In the genomic region with DNA sequence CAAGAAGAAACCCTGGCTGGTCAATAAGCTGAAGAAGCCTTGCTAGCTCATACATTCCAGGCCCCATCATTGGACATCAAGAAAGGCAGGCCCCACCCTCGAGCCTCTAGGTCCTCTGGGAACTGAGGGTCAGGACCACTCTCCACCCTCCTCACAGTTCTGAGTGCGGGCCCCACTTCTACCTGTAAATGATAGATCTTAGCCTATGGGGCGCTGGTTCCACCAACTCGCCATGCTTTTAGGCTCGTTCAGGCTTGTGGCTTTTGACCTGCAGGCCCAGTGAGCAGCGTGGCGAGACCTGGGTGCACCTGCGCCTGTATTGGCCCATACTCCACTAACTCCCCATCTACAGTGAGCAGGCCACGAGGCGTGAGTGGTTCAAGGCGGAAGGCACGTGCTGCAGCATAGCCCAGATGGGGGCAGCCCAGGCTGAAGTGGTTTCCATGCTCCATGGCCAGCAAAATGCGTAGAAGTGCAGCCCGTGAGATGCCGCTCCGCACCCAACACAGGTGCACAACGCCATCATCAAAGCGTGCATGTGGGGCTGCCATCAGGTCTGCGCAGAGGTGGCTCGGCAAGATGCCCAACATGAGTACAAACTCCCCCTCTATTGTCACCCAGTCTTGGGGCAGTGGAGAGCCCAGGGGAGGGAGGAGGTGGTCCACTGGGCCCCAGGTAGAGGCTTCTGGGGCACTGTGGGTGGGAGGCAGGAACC, we compare ENCODE assay signal across 14 mouse cellular contexts. TPM values are rescaled to one million over a fixed set of nuclear protein-coding genes. Genes with fewer than 3 reads are reported as not detected.
DNase-seq lines count a peak whose midpoint lies in the region; ATAC-seq and TF ChIP-seq lines count a peak whose summit lies in the region.
"Had no signal": no experiment of that assay in that cellular context is flagged by ENCODE, and none has a peak within 500 bp of the region (broad histone marks: within the 10 kb centered on the region; RNA-seq: fewer than 3 reads in every experiment).

No protein-coding gene starts in this region.

- H3K36me3 ChIP-seq in heart, embryonic 10.5 days = peaks cover 42% of the 10 kb centered on the region
- H3K36me3 ChIP-seq in midbrain, embryonic 14.5 days (ENCODE audit: control insufficient read depth, insufficient read depth, low read length) = peaks cover 39% of the 10 kb centered on the region

- no peaks in the 10 kb centered on the region for H3K27me3 ChIP-seq in heart, embryonic 10.5 days (ENCODE audit: insufficient read depth, poor library complexity, severe bottlenecking)
- no peaks in the 10 kb centered on the region for H3K27me3 ChIP-seq in midbrain, embryonic 14.5 days (ENCODE audit: control insufficient read depth, insufficient read depth, low read length)
- H3K27me3 ChIP-seq: limb, embryonic 12.5 days had no signal

- H3K4me1 ChIP-seq in heart, embryonic 10.5 days = peaks cover 57% of the 10 kb centered on the region
- H3K4me1 ChIP-seq in midbrain, embryonic 14.5 days (ENCODE audit: control insufficient read depth, insufficient read depth, low read length) = peaks cover 61% of the 10 kb centered on the region

- ATAC-seq in midbrain, embryonic 14.5 days (ENCODE audit: low FRiP score, low TSS enrichment) = no peak

- no peaks in the 10 kb centered on the region for H3K9me3 ChIP-seq in heart, embryonic 10.5 days
- H3K9me3 ChIP-seq in midbrain, embryonic 14.5 days (ENCODE audit: control insufficient read depth, low read length) = no peaks in the 10 kb centered on the region
- H3K9me3 ChIP-seq: limb, embryonic 12.5 days had no signal

- no peak for TF ChIP-seq CTCF in left cerebral cortex, adult 2 months (IDR thresholded peaks at IDR 0.05)

- DNase-seq in adrenal gland, adult 8-10 months = peak; percentile 65
- DNase-seq in adrenal gland, postnatal 4 days (ENCODE audit: low spot score in 2 of 2) = no peak
- peak; percentile 98 for DNase-seq in heart, adult 11 months
- no peak for DNase-seq in heart, embryonic 10.5 days (ENCODE audit: low spot score)
- peak in 1 of 2 experiments; percentile 21 for DNase-seq in left cerebral cortex, adult 2 months (ENCODE audit: extremely low spot score in 1 of 2, low spot score in 2 of 2)
- no peak for DNase-seq in left cerebral cortex, postnatal 25 days (ENCODE audit: low spot score in 2 of 2)
- DNase-seq in midbrain, embryonic 14.5 days = no peak
- no peak for DNase-seq in frontal cortex, postnatal 36 days (ENCODE audit: low spot score in 2 of 2)
- DNase-seq: embryo, embryonic 11 days; kidney, postnatal 4 days; lung, postnatal 14 days; retina, postnatal 1 day; thymus, postnatal 36 days had no signal

- no peak overlapping the region for H3K27ac ChIP-seq in heart, embryonic 10.5 days
- H3K27ac ChIP-seq in left cerebral cortex, adult 2 months = peak overlapping the region; percentile 98; the same call in 1 of the 2 replicates
- H3K27ac ChIP-seq in midbrain, embryonic 14.5 days (replicated peaks; ENCODE audit: low read depth, low read length) = peak overlapping the region; percentile 67

- intact Hi-C loops in left cerebral cortex, adult 2 months (cut with DNase I) = no loop called here
- intact Hi-C loops in left cerebral cortex, postnatal 25 days (cut with DNase I) = no loop called here

- H3K4me3 ChIP-seq in heart, embryonic 10.5 days = no peak overlapping the region
- H3K4me3 ChIP-seq in left cerebral cortex, adult 2 months = no peak overlapping the region
- no peak overlapping the region for H3K4me3 ChIP-seq in midbrain, embryonic 14.5 days (replicated peaks; ENCODE audit: low read depth, low read length)
- H3K4me3 ChIP-seq: limb, embryonic 12.5 days had no signal

- no peak overlapping the region for H3K9ac ChIP-seq in midbrain, embryonic 14.5 days (replicated peaks; ENCODE audit: low read length)
- H3K9ac ChIP-seq: limb, embryonic 12.5 days had no signal

- 95% methylated on average over 20 of the region's 20 CpGs for WGBS in heart, embryonic 10.5 days
- 93% methylated on average over 20 of the region's 20 CpGs for WGBS in midbrain, embryonic 14.5 days

- no peak overlapping the region for H3K4me2 ChIP-seq in midbrain, embryonic 14.5 days (ENCODE audit: low read length)
- H3K4me2 ChIP-seq: limb, embryonic 12.5 days had no signal

RNA-seq across cellular contexts. Expression of a gene that starts 4.6 kb away (rescaled TPM):
- total RNA-seq in adrenal gland, adult 8-10 months (2022) = 1,000 to 10,000 TPM; 1,011 to 1,224 (median 1,104) TPM
- 1,000 to 10,000 TPM; 1,215 to 1,230 TPM for total RNA-seq in adrenal gland, postnatal 4 days (2021)
- polyA plus RNA-seq in heart, embryonic 10.5 days (2016; fragmentation: Nextera tagmentation; extraction: Ambion mirVana) = 860 and 1,046 TPM in 2 replicates
- 100 to 1,000 TPM; 318 to 325 TPM for total RNA-seq in left cerebral cortex, adult 2 months (2021)
- total RNA-seq in left cerebral cortex, postnatal 25 days (2021) = 100 to 1,000 TPM; 315 to 323 TPM
- 631 and 710 TPM in 2 replicates for polyA plus RNA-seq in midbrain, embryonic 14.5 days (2014; fragmentation: Nextera tagmentation; extraction: Ambion mirVana)

RNA-seq across cellular contexts. Expression of a gene that starts 5.7 kb away (rescaled TPM):
- total RNA-seq in adrenal gland, adult 8-10 months (2022) = 100 to 1,000 TPM; 254 to 411 (median 333) TPM
- 100 to 1,000 TPM; 101 to 129 TPM for total RNA-seq in adrenal gland, postnatal 4 days (2021)
- 2.7 and 3.2 TPM in 2 replicates for polyA plus RNA-seq in heart, embryonic 10.5 days (2016; fragmentation: Nextera tagmentation; extraction: Ambion mirVana)
- total RNA-seq in left cerebral cortex, adult 2 months (2021) = 100 to 1,000 TPM in 1 of 2 experiments, 10 to 100 TPM in 1; 60.3 to 104 TPM
- 100 to 1,000 TPM in 1 of 2 experiments, 10 to 100 TPM in 1; 66.2 to 147 TPM for total RNA-seq in left cerebral cortex, postnatal 25 days (2021)
- 1.9 and 4.3 TPM in 2 replicates for polyA plus RNA-seq in midbrain, embryonic 14.5 days (2014; fragmentation: Nextera tagmentation; extraction: Ambion mirVana)

RNA-seq across cellular contexts. Expression of a gene that starts 7.2 kb away (rescaled TPM):
- 10 to 100 TPM; 36.9 to 40.2 (median 39.3) TPM for total RNA-seq in adrenal gland, adult 8-10 months (2022)
- 10 to 100 TPM; 30.1 to 33.3 TPM for total RNA-seq in adrenal gland, postnatal 4 days (2021)
- polyA plus RNA-seq in heart, embryonic 10.5 days (2016; fragmentation: Nextera tagmentation; extraction: Ambion mirVana) = 24.7 and 29.3 TPM in 2 replicates
- 10 to 100 TPM; 30.8 to 34.4 TPM for total RNA-seq in left cerebral cortex, adult 2 months (2021)
- total RNA-seq in left cerebral cortex, postnatal 25 days (2021) = 10 to 100 TPM; 29.7 to 29.8 TPM
- 17.2 and 19.2 TPM in 2 replicates for polyA plus RNA-seq in midbrain, embryonic 14.5 days (2014; fragmentation: Nextera tagmentation; extraction: Ambion mirVana)

RNA-seq across cellular contexts. Expression of a gene that starts 10.4 kb away (rescaled TPM):
- total RNA-seq in adrenal gland, adult 8-10 months (2022) = 1 to 10 TPM in 1 of 4 experiments, under 1 TPM in 3; 0.29 to 2.1 (median 0.66) TPM
- total RNA-seq in adrenal gland, postnatal 4 days (2021) = under 1 TPM; 0.45 to 0.62 TPM
- polyA plus RNA-seq in heart, embryonic 10.5 days (2016; fragmentation: Nextera tagmentation; extraction: Ambion mirVana) = 0.76 and 1.2 TPM in 2 replicates
- total RNA-seq in left cerebral cortex, adult 2 months (2021) = under 1 TPM; 0.37 to 0.41 TPM
- total RNA-seq in left cerebral cortex, postnatal 25 days (2021) = under 1 TPM; 0.11 to 0.23 TPM
- polyA plus RNA-seq in midbrain, embryonic 14.5 days (2014; fragmentation: Nextera tagmentation; extraction: Ambion mirVana) = 0.46 and 0.90 TPM in 2 replicates

RNA-seq across cellular contexts. Expression of a gene that starts 11.0 kb away (rescaled TPM):
- total RNA-seq in adrenal gland, adult 8-10 months (2022) = 10 to 100 TPM; 11.5 to 28.2 (median 18.9) TPM
- total RNA-seq in adrenal gland, postnatal 4 days (2021) = 10 to 100 TPM; 15.1 to 16.4 TPM
- polyA plus RNA-seq in heart, embryonic 10.5 days (2016; fragmentation: Nextera tagmentation; extraction: Ambion mirVana) = 3.1 and 5.1 TPM in 2 replicates
- 100 to 1,000 TPM; 211 to 244 TPM for total RNA-seq in left cerebral cortex, adult 2 months (2021)
- 100 to 1,000 TPM; 184 to 223 TPM for total RNA-seq in left cerebral cortex, postnatal 25 days (2021)
- polyA plus RNA-seq in midbrain, embryonic 14.5 days (2014; fragmentation: Nextera tagmentation; extraction: Ambion mirVana) = 28.1 and 49.1 TPM in 2 replicates

Comparison
In these comparisons a context has a peak if more than half of its experiments do, and no peak if none do; other contexts are left out.
1. DNase-seq: peak in adrenal gland, adult 8-10 months (single experiment) and heart, adult 11 months (single experiment); none in adrenal gland, postnatal 4 days (0 of 2), heart, embryonic 10.5 days (single experiment), left cerebral cortex, postnatal 25 days (0 of 2), midbrain, embryonic 14.5 days (single experiment) and frontal cortex, postnatal 36 days (0 of 2).